ENCODE assay signal across 8 mouse cellular contexts in the genomic region with DNA sequence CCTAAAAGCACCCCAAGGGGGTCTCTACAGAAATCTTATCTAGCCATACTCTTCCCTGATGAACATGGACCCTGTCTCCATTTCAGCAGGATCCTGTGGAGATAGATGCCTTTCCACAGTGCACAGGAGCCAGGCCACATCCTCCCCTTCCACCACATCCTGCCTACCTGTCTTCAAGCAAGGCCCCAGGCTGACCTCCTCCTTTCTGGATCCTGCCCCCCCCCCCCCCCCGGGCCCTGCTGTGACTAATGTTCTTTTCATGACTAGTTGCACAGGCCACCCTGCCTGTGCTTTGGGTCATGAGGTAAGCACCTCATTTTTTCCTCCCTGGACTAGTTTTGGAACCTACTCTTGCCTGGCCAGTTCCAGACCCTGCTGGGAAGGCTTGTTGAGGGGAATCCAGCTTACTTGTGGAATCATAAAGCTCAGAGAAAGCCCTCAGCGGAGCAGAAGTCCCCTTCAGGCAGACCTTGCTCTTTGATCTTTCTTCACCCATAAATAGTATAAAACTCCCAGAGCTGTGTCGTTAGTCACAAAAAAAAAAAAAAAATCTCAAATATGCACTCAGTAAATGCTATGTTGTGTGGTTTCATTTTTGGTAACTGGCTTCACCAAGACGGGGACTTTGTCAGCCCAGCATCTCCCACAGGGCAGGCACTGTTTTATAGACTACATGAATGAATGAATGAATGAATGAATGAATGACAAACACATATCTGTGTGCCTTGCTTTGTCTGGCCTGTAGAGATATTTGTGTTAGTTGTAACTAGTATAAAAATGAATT. TPM values are rescaled to one million over a fixed set of nuclear protein-coding genes. Genes with fewer than 3 reads are reported as not detected.
DNase-seq lines count a peak whose midpoint lies in the region; ATAC-seq lines count a peak whose summit lies in the region.

No protein-coding gene starts in this region.

- H3K4me3 ChIP-seq in heart, embryonic 12.5 days: no peak overlapping the region
- H3K4me3 ChIP-seq in forebrain, embryonic 15.5 days: peak overlapping the region; percentile 54
- peak overlapping the region; percentile 44 for H3K4me3 ChIP-seq in macrophage (ENCODE audit: inconsistent target)

- no peak overlapping the region for H3K27ac ChIP-seq in heart, embryonic 12.5 days (ENCODE audit: poor library complexity, severe bottlenecking)
- no peak overlapping the region for H3K27ac ChIP-seq in forebrain, embryonic 15.5 days (replicated peaks)
- peak overlapping the region; percentile 48; the same call in 1 of the 2 replicates for H3K27ac ChIP-seq in macrophage

- no peak for DNase-seq in heart, postnatal 14 days
- no peak for DNase-seq in frontal cortex, adult 2 months (ENCODE audit: extremely low spot score in 1 of 2, low spot score in 1 of 2)
- DNase-seq in cerebellum, adult 8-10 months: no peak
- no peak for DNase-seq in layer of hippocampus, postnatal 36 days

- intact Hi-C loops in heart, postnatal 14 days (cut with DNase I): loop anchor here (2.0 kb wide), 1 partner anchor 18 kb away; no protein-coding TSS in a partner anchor

- peaks cover 14% of the 10 kb centered on the region for H3K27me3 ChIP-seq in heart, embryonic 12.5 days (replicated peaks)
- no peaks in the 10 kb centered on the region for H3K27me3 ChIP-seq in forebrain, embryonic 15.5 days

- no peak overlapping the region for H3K9ac ChIP-seq in heart, embryonic 12.5 days
- no peak overlapping the region for H3K9ac ChIP-seq in forebrain, embryonic 15.5 days (replicated peaks)

- WGBS in heart, embryonic 12.5 days: 59% methylated on average over 4 of the region's 4 CpGs
- 56% methylated on average over 4 of the region's 4 CpGs for WGBS in forebrain, embryonic 15.5 days
- WGBS in macrophage (ENCODE audit: missing documents): 36% methylated on average over 4 of the region's 4 CpGs

- no peaks in the 10 kb centered on the region for H3K9me3 ChIP-seq in heart, embryonic 12.5 days (replicated peaks)
- H3K9me3 ChIP-seq in forebrain, embryonic 15.5 days: no peaks in the 10 kb centered on the region

- peaks cover 27% of the 10 kb centered on the region for H3K4me1 ChIP-seq in heart, embryonic 12.5 days (replicated peaks)
- H3K4me1 ChIP-seq in forebrain, embryonic 15.5 days: peaks cover 25% of the 10 kb centered on the region

- peaks cover 31% of the 10 kb centered on the region for H3K79me2 ChIP-seq in macrophage (ENCODE audit: inconsistent target)

- no peaks in the 10 kb centered on the region for H3K36me3 ChIP-seq in heart, embryonic 12.5 days
- H3K36me3 ChIP-seq in forebrain, embryonic 15.5 days: no peaks in the 10 kb centered on the region
- no peaks in the 10 kb centered on the region for H3K36me3 ChIP-seq in macrophage (ENCODE audit: inconsistent target)

- peak overlapping the region; percentile 83 for H3K4me2 ChIP-seq in heart, embryonic 12.5 days
- H3K4me2 ChIP-seq in forebrain, embryonic 15.5 days (replicated peaks): peak overlapping the region; percentile 41

- ATAC-seq in heart, embryonic 12.5 days (ENCODE audit: insufficient number of reproducible peaks, low FRiP score): no peak
- ATAC-seq in CD4-positive, CD25-positive, alpha-beta regulatory T cell, adult 4 months: peak; percentile 5
- no peak for ATAC-seq in forebrain, embryonic 15.5 days (replicated peaks)

RNA-seq across cellular contexts. Expression of a gene that starts 1.3 kb away (rescaled TPM):
- polyA plus RNA-seq in heart, embryonic 12.5 days (2016; fragmentation: Nextera tagmentation; extraction: Ambion mirVana): 34.4 and 36.4 TPM in 2 replicates
- total RNA-seq in heart, postnatal 14 days (2021): 10 to 100 TPM; 50.6 to 55.5 TPM
- polyA plus RNA-seq in CD4-positive, CD25-positive, alpha-beta regulatory T cell, adult 4 months (2017; shearing (Covaris generic)): 10 to 100 TPM; 58.0 to 61.9 TPM
- 28.8 and 29.5 TPM in 2 replicates for polyA plus RNA-seq in forebrain, embryonic 15.5 days (2015; fragmentation: Nextera tagmentation; extraction: Ambion mirVana)
- total RNA-seq in macrophage (2018; cell fraction: chromatin; rRNA removed): 10 to 100 TPM; 21.9 to 89.9 (median 52.8) TPM
- 10 to 100 TPM; 35.5 to 61.8 (median 45.7) TPM for total RNA-seq in macrophage (2018; cell fraction: cytosol; rRNA removed)
- total RNA-seq in macrophage (2018; cell fraction: nucleus; rRNA removed): 10 to 100 TPM; 38.0 to 87.9 (median 57.7) TPM
- polyA plus RNA-seq in macrophage (2018): 51.3 to 89.5 TPM (median 52.2 TPM) in 3 replicates
- 36.6 and 40.7 TPM in 2 replicates for polyA plus RNA-seq in frontal cortex, adult 2 months (2012; rRNA removed)
- total RNA-seq in layer of hippocampus, postnatal 36 days (2021): 10 to 100 TPM; 37.1 to 43.4 TPM

RNA-seq across cellular contexts. Expression of a gene that starts 19.6 kb away (rescaled TPM):
- polyA plus RNA-seq in heart, embryonic 12.5 days (2016; fragmentation: Nextera tagmentation; extraction: Ambion mirVana): 0.46 and 0.67 TPM in 2 replicates
- 1 to 10 TPM; 1.4 to 1.9 TPM for total RNA-seq in heart, postnatal 14 days (2021)
- not detected for polyA plus RNA-seq in CD4-positive, CD25-positive, alpha-beta regulatory T cell, adult 4 months (2017; shearing (Covaris generic))
- polyA plus RNA-seq in forebrain, embryonic 15.5 days (2015; fragmentation: Nextera tagmentation; extraction: Ambion mirVana): 5.4 and 5.5 TPM in 2 replicates
- 1 to 10 TPM in 1 of 26 experiments, not detected in 25; 1.2 TPM for total RNA-seq in macrophage (2018; cell fraction: chromatin; rRNA removed)
- 1 to 10 TPM in 2 of 26 experiments, under 1 TPM in 17, not detected in 7; 0.17 to 1.1 (median 0.39) TPM for total RNA-seq in macrophage (2018; cell fraction: cytosol; rRNA removed)
- total RNA-seq in macrophage (2018; cell fraction: nucleus; rRNA removed): 1 to 10 TPM in 1 of 26 experiments, under 1 TPM in 1, not detected in 24; 0.68 to 1.1 TPM
- polyA plus RNA-seq in macrophage (2018): not detected in 3 replicates
- polyA plus RNA-seq in frontal cortex, adult 2 months (2012; rRNA removed): 6.6 and 7.2 TPM in 2 replicates
- 1 to 10 TPM; 4.9 to 6.6 TPM for total RNA-seq in layer of hippocampus, postnatal 36 days (2021)

RNA-seq across cellular contexts. Expression of a gene that starts 22.9 kb away (rescaled TPM):
- polyA plus RNA-seq in heart, embryonic 12.5 days (2016; fragmentation: Nextera tagmentation; extraction: Ambion mirVana): 0.57 and 0.64 TPM in 2 replicates
- total RNA-seq in heart, postnatal 14 days (2021): 1 to 10 TPM; 7.2 to 7.8 TPM
- polyA plus RNA-seq in CD4-positive, CD25-positive, alpha-beta regulatory T cell, adult 4 months (2017; shearing (Covaris generic)): 1 to 10 TPM in 1 of 2 experiments, not detected in 1; 1.3 TPM
- polyA plus RNA-seq in forebrain, embryonic 15.5 days (2015; fragmentation: Nextera tagmentation; extraction: Ambion mirVana): 1.6 and 1.8 TPM in 2 replicates
- 1 to 10 TPM in 24 of 26 experiments, not detected in 2; 1.5 to 6.9 (median 3.8) TPM for total RNA-seq in macrophage (2018; cell fraction: chromatin; rRNA removed)
- 10 to 100 TPM in 11 of 26 experiments, 1 to 10 TPM in 15; 3.9 to 26.6 (median 6.5) TPM for total RNA-seq in macrophage (2018; cell fraction: cytosol; rRNA removed)
- total RNA-seq in macrophage (2018; cell fraction: nucleus; rRNA removed): 10 to 100 TPM in 2 of 26 experiments, 1 to 10 TPM in 23, not detected in 1; 1.1 to 11.4 (median 3.4) TPM
- 0.62 to 5.3 TPM (median 3.6 TPM) in 3 replicates for polyA plus RNA-seq in macrophage (2018)
- 1.4 and 1.9 TPM in 2 replicates for polyA plus RNA-seq in frontal cortex, adult 2 months (2012; rRNA removed)
- under 1 TPM in 1 of 2 experiments, not detected in 1; 0.97 TPM for total RNA-seq in layer of hippocampus, postnatal 36 days (2021)

RNA-seq across cellular contexts. Expression of a gene that starts 50.9 kb away (rescaled TPM):
- polyA plus RNA-seq in heart, embryonic 12.5 days (2016; fragmentation: Nextera tagmentation; extraction: Ambion mirVana): 21.6 and 22.3 TPM in 2 replicates
- total RNA-seq in heart, postnatal 14 days (2021): 10 to 100 TPM; 18.8 to 19.5 TPM
- 10 to 100 TPM; 17.0 to 37.0 TPM for polyA plus RNA-seq in CD4-positive, CD25-positive, alpha-beta regulatory T cell, adult 4 months (2017; shearing (Covaris generic))
- 33.9 and 34.4 TPM in 2 replicates for polyA plus RNA-seq in forebrain, embryonic 15.5 days (2015; fragmentation: Nextera tagmentation; extraction: Ambion mirVana)
- 10 to 100 TPM; 13.5 to 42.1 (median 30.7) TPM for total RNA-seq in macrophage (2018; cell fraction: chromatin; rRNA removed)
- total RNA-seq in macrophage (2018; cell fraction: cytosol; rRNA removed): 10 to 100 TPM; 21.8 to 37.9 (median 29.9) TPM
- total RNA-seq in macrophage (2018; cell fraction: nucleus; rRNA removed): 10 to 100 TPM; 18.5 to 36.7 (median 29.0) TPM
- polyA plus RNA-seq in macrophage (2018): 27.6 to 29.7 TPM (median 28.0 TPM) in 3 replicates
- 36.6 and 40.0 TPM in 2 replicates for polyA plus RNA-seq in frontal cortex, adult 2 months (2012; rRNA removed)
- total RNA-seq in layer of hippocampus, postnatal 36 days (2021): 10 to 100 TPM; 40.8 to 42.2 TPM
